Mouse (Mus musculus) kidney, adult 2 months (tissue): Measurements from ENCODE around the gene Haghl. TPM values are rescaled to one million over a fixed set of nuclear protein-coding genes. Genes with fewer than 3 reads are reported as not detected.

Source experiments
- DNase-seq: peaks from one replicate; pipeline ENCODE4 v3.0.0; 2021
- H3K27ac ChIP-seq: fragments of 200-500 bp; 2 replicates; pipeline ENCODE4 v1.5.1; 2012; ENCODE audit warnings: low read depth, low read length, control low read depth, inconsistent platforms; ENCODE audit not compliant: insufficient read depth
- H3K27me3 ChIP-seq: fragments of 200-500 bp; replicated peaks from 2 replicates; pipeline ENCODE4 v1.6.1; 2012; ENCODE audit warnings: mild to moderate bottlenecking, moderate library complexity, low read length, inconsistent platforms; ENCODE audit not compliant: control insufficient read depth, insufficient read depth
- H3K36me3 ChIP-seq: fragments of 200-500 bp; 2 replicates; pipeline ENCODE4 v1.6.1; 2012; ENCODE audit warnings: mild to moderate bottlenecking, moderate library complexity, low read length, inconsistent platforms; ENCODE audit not compliant: control insufficient read depth, insufficient read depth
- H3K4me1 ChIP-seq: fragments of 200-500 bp; 2 replicates; pipeline ENCODE4 v1.6.1; 2011; ENCODE audit warnings: low read length; ENCODE audit not compliant: control insufficient read depth, insufficient read depth
- H3K4me3 ChIP-seq: fragments of 200-500 bp; 2 replicates; pipeline ENCODE4 v1.5.1; 2011; ENCODE audit warnings: mild to moderate bottlenecking, low read depth, low read length, control low read depth; ENCODE audit not compliant: insufficient read depth
- CTCF ChIP-seq: fragments of 200-500 bp; conservative IDR thresholded peaks from 2 replicates; pipeline ENCODE4 v1.5.1; 2011; ENCODE audit warnings: low read depth, mild to moderate bottlenecking, control low read depth, low read length, moderate library complexity, mixed read lengths; ENCODE audit not compliant: insufficient read depth, insufficient read length
- POLR2A ChIP-seq: fragments of 200-500 bp; IDR thresholded peaks from one replicate; pipeline ENCODE4 v1.6.1; 2011; ENCODE audit warnings: low read depth, low read length, control low read depth
- WGBS: fragments of 180-500 bp; shearing (Covaris S2); methylation state at CpG from one replicate; pipeline ENCODE4 v1.1.7; 2018; 5-methylcytosine and 5-hydroxymethylcytosine counted together
- polyA plus RNA-seq: library from polyadenylated mRNA; depleted of rRNA; stranded (reverse); fragments of >200 nt; gene quantifications from 2 replicates; pipeline ENCODE4 v1.2.3, GENCODE M21; 2012; rRNA removed

Haghl gene
- polyA plus RNA-seq, 1 experiment, result 58.9 TPM

GRCm38 (mm10) chr17:25738861-25739260 is 46.6 kb downstream of the Haghl start:
- Histone ChIP-seq H3K36me3 (no peaks in the 10 kb centered on the region), H3K4me3 (no peak overlapping the region), H3K27ac (no peak overlapping the region), H3K4me1 (no peaks in the 10 kb centered on the region), H3K27me3 (no peaks in the 10 kb centered on the region)
- TF ChIP-seq POLR2A (no peak), CTCF (no peak)
- 77% methylated on average over 7 of the region's 7 CpGs for WGBS
- no peak for DNase-seq

DNA sequence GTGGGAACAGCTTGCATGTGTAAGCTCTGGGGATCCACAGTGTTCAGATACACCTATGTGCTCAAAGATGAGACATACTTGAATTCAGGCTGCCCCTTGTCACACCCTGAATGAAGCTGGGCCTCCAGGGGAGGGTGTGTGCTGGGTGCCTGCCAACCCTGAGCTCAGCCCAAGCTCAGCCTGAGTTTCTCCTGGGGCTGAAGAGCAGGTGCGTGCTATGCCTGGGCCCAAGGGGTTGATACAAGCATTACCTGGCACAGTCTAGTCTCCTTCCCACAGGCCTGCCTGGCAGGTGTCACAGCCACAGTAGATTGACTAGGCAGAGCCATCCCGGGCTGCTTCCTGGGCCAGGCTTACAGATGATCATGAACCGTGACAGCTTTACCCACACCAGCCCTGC is 49.7 kb downstream of the Haghl start, which contains the start of gene Mslnl:
Gene Mslnl, plus strand, starts transcription at position 298 of the 400 bp plus-strand sequence.
- no peak for TF ChIP-seq POLR2A
- TF ChIP-seq CTCF, result no peak
- H3K36me3 ChIP-seq, result no peaks in the 10 kb centered on the region
- 50% methylated on average over 3 of the region's 3 CpGs for WGBS
- no peak within 1 kb of the TSS for H3K27ac ChIP-seq
- no peak within 1 kb of the TSS for H3K4me3 ChIP-seq
- no peaks in the 10 kb centered on the region for H3K27me3 ChIP-seq
- no peaks in the 10 kb centered on the region for H3K4me1 ChIP-seq
- no peak for DNase-seq

DNA sequence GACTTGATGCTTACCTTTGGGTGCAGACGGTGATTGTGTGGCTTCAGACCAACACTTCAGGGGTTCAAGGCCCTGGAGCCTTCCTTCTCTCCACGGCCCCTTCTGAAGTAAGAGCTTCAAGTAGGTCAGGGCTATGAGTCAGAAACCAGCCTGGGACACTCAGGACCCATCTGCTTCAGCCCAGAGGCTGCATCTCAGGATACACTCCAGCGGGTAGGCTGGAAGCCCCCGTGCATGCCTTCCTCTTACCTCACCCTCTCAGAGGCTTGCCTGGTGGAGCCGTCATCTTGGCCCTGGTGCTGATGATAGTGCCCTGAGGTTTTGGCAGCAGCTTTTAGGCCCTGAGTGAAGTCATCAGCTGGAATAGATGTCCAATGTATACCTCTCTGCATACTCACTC is 50.2 kb downstream of the Haghl start:
- TF ChIP-seq POLR2A, result no peak
- no peak for TF ChIP-seq CTCF
- Histone ChIP-seq H3K4me3 (no peak overlapping the region), H3K36me3 (no peaks in the 10 kb centered on the region), H3K27ac (no peak overlapping the region), H3K27me3 (no peaks in the 10 kb centered on the region), H3K4me1 (no peaks in the 10 kb centered on the region)
- WGBS, result 80% methylated on average over 5 of the region's 5 CpGs
- no peak for DNase-seq

GRCm38 (mm10) chr17:25732082-25732481 is 53.4 kb downstream of the Haghl start:
- Histone ChIP-seq H3K4me1 (peaks cover 4% of the 10 kb centered on the region; the same call in 1 of the 2 replicates), H3K27ac (no peak overlapping the region), H3K27me3 (no peaks in the 10 kb centered on the region), H3K4me3 (no peak overlapping the region), H3K36me3 (no peaks in the 10 kb centered on the region)
- DNase-seq, result peak; percentile 87
- TF ChIP-seq POLR2A (no peak), CTCF (peak; percentile 93)
- WGBS, result 24% methylated on average over 2 of the region's 2 CpGs

Other genes with a start within 250 kb of the Haghl start
- 0.70 and 0.76 TPM in 2 replicates for gene Sox8, start 215.0 kb downstream of the Haghl start, polyA plus RNA-seq
- gene Lmf1, start 206.6 kb downstream of the Haghl start, polyA plus RNA-seq, result 31.6 and 35.4 TPM in 2 replicates
- gene Gng13, start 68.5 kb downstream of the Haghl start, polyA plus RNA-seq, result not detected in 2 replicates
- 0.75 and 1.5 TPM in 2 replicates for gene Chtf18, start 58.3 kb downstream of the Haghl start, polyA plus RNA-seq
- gene Rpusd1, start 58.0 kb downstream of the Haghl start, polyA plus RNA-seq, result 20.7 and 26.4 TPM in 2 replicates
- 0.10 TPM in 1 of 2 replicates, not detected in the other for gene Mslnl, start 49.6 kb downstream of the Haghl start, polyA plus RNA-seq
- gene Msln, start 31.3 kb downstream of the Haghl start, polyA plus RNA-seq, result 3.3 and 3.9 TPM in 2 replicates
- gene Narfl, start 11.9 kb downstream of the Haghl start, polyA plus RNA-seq, result 47.5 and 50.5 TPM in 2 replicates
- gene Ccdc78, start 907 bp upstream of the Haghl start, polyA plus RNA-seq, result 0.06 and 0.12 TPM in 2 replicates
- 152 and 158 TPM in 2 replicates for gene Fam173a, start 7.2 kb upstream of the Haghl start, polyA plus RNA-seq
- gene AC134908.4, start 10.0 kb upstream of the Haghl start, polyA plus RNA-seq, result 0.64 TPM in 1 of 2 replicates, not detected in the other
- gene Metrn, start 11.5 kb upstream of the Haghl start, polyA plus RNA-seq, result 50.1 and 61.3 TPM in 2 replicates
- 3.6 TPM in 2 replicates for gene Fbxl16, start 23.4 kb upstream of the Haghl start, polyA plus RNA-seq
- 34.9 and 42.1 TPM in 2 replicates for gene Wdr24, start 38.0 kb upstream of the Haghl start, polyA plus RNA-seq
- 132 and 139 TPM in 2 replicates for gene Jmjd8, start 43.2 kb upstream of the Haghl start, polyA plus RNA-seq
- gene Stub1, start 47.7 kb upstream of the Haghl start, polyA plus RNA-seq, result 140 and 144 TPM in 2 replicates
- gene Rhbdl1, start 51.6 kb upstream of the Haghl start, polyA plus RNA-seq, result 9.2 and 13.9 TPM in 2 replicates
- 26.3 and 50.3 TPM in 2 replicates for gene Gm20683, start 56.1 kb upstream of the Haghl start, polyA plus RNA-seq
- gene Rhot2, start 59.2 kb upstream of the Haghl start, polyA plus RNA-seq, result 133 and 147 TPM in 2 replicates
- 23.8 and 25.5 TPM in 2 replicates for gene Wdr90, start 75.8 kb upstream of the Haghl start, polyA plus RNA-seq
- 258 and 286 TPM in 2 replicates for gene Mcrip2, start 83.1 kb upstream of the Haghl start, polyA plus RNA-seq
- 509 and 656 TPM in 2 replicates for gene Mettl26, start 89.4 kb upstream of the Haghl start, polyA plus RNA-seq
- 0.31 and 0.42 TPM in 2 replicates for gene Wfikkn1, start 95.2 kb upstream of the Haghl start, polyA plus RNA-seq
- gene Rab40c, start 134.1 kb upstream of the Haghl start, polyA plus RNA-seq, result 31.3 and 34.8 TPM in 2 replicates
- 236 and 270 TPM in 2 replicates for gene Pigq, start 159.3 kb upstream of the Haghl start, polyA plus RNA-seq
- gene Nhlrc4, start 159.3 kb upstream of the Haghl start, polyA plus RNA-seq, result 16.0 and 21.0 TPM in 2 replicates
- gene A930017K11Rik, start 166.9 kb upstream of the Haghl start, polyA plus RNA-seq, result 7.2 and 8.3 TPM in 2 replicates
- 24.0 and 31.6 TPM in 2 replicates for gene Capn15, start 200.1 kb upstream of the Haghl start, polyA plus RNA-seq